Mouse (Mus musculus) retina, embryonic 14.5 days (tissue): ENCODE data around the gene Pipox.

Source experiments
- DNase-seq: peaks from one replicate; pipeline ENCODE4 v3.0.0-alpha.2; 2015; ENCODE audit warnings: low spot score

Pipox gene

GRCm38 (mm10) chr11:77875847-77876759, 17.8 kb downstream of the Pipox start:
- peak; percentile 60 for DNase-seq

- DNase-seq = no peak
These were observed 18.6 kb downstream of the Pipox start for GRCm38 (mm10) chr11:77875269-77875668.

- no peak for DNase-seq
These were observed 19.1 kb downstream of the Pipox start for GRCm38 (mm10) chr11:77874685-77875231.

- no peak for DNase-seq
These were observed 20.8 kb downstream of the Pipox start for GRCm38 (mm10) chr11:77873116-77873515.

GRCm38 (mm10) chr11:77872685-77873084, 21.2 kb downstream of the Pipox start:
- peak; percentile 43 for DNase-seq

GRCm38 (mm10) chr11:77872236-77872635, 21.7 kb downstream of the Pipox start:
- DNase-seq = peak; percentile 68

GRCm38 (mm10) chr11:77871436-77871835, 22.5 kb downstream of the Pipox start:
- DNase-seq = no peak

GRCm38 (mm10) chr11:77867419-77868083, 26.3 kb downstream of the Pipox start:
- DNase-seq = peak; percentile 79

GRCm38 (mm10) chr11:77864771-77865170, 29.1 kb downstream of the Pipox start:
- no peak for DNase-seq

GRCm38 (mm10) chr11:77862887-77863286, 31.0 kb downstream of the Pipox start:
- no peak for DNase-seq

GRCm38 (mm10) chr11:77860947-77861346, 32.9 kb downstream of the Pipox start:
- DNase-seq = no peak

- DNase-seq = no peak
These were observed 35.3 kb downstream of the Pipox start for GRCm38 (mm10) chr11:77858589-77858988.

- no peak for DNase-seq
These were observed 36.8 kb downstream of the Pipox start for GRCm38 (mm10) chr11:77857089-77857488.

GRCm38 (mm10) chr11:77855396-77855795, 38.5 kb downstream of the Pipox start:
- peak; percentile 86 for DNase-seq

- DNase-seq = no peak
These were observed 39.3 kb downstream of the Pipox start for GRCm38 (mm10) chr11:77854641-77855040.

- no peak for DNase-seq
These were observed 40.8 kb downstream of the Pipox start for GRCm38 (mm10) chr11:77852941-77853668.

- DNase-seq = peak; percentile 72
These were observed 41.7 kb downstream of the Pipox start for GRCm38 (mm10) chr11:77852195-77852594.

GRCm38 (mm10) chr11:77851483-77852010, 42.3 kb downstream of the Pipox start:
- no peak for DNase-seq

GRCm38 (mm10) chr11:77850401-77851244, 43.3 kb downstream of the Pipox start:
- DNase-seq = peak; percentile 41

GRCm38 (mm10) chr11:77849151-77849550, 44.7 kb downstream of the Pipox start:
- DNase-seq = no peak

GRCm38 (mm10) chr11:77848131-77848530, 45.8 kb downstream of the Pipox start:
- no peak for DNase-seq
